Mouse (Mus musculus) cerebellum, adult 2 months (tissue): ENCODE measurements around the gene Gm21887.
"Not testable (repeated sequence)": the region's sequence is repeated elsewhere in the genome, so short reads cannot be mapped to it uniquely, and the experiment has no call there.

Experiments used
- CTCF ChIP-seq: fragments of 200-500 bp; IDR thresholded peaks from 2 replicates; pipeline ENCODE4 v1.5.1; 2011; ENCODE audit warnings: low read depth, mild to moderate bottlenecking, control low read depth, low read length, moderate library complexity, borderline replicate concordance; ENCODE audit not compliant: insufficient read depth
- POLR2A ChIP-seq: fragments of 200-500 bp; IDR thresholded peaks from 2 replicates; pipeline ENCODE4 v1.6.1; 2011; ENCODE audit warnings: low read length, control low read depth, borderline replicate concordance; ENCODE audit not compliant: insufficient read depth

DNA sequence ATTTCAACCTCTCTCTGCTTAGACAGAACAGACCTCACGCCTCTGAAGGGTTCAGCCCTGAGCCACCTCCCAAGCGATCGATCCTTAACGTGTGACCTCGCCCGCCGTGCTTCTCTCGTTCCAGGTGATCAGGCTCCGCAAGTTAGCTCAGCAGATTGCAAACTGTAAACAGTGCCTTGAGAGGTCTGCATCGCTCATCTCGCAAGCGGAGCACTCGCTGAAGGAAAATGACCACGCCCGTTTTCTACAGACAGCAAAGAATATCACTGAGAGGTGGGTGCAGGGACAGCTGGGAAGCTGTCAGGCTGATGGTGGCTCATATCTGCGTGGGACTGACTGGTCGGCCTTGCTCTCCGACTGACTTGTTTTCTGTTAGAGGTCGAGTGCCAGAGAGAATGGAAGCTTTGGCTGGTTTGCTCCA is 27.7 kb upstream of the Gm21887 start:
- not testable (repeated sequence) for TF ChIP-seq POLR2A, CTCF
